Mouse (Mus musculus) c-Kit-negative CD71-positive TER-119-positive erythroid progenitor cells, embryonic 14.5 days (primary cell): Measurements from ENCODE around the gene Ctdnep1.
A peak's percentile ranks its signal among the peaks of the same experiment; 100 is the strongest.
"Not testable (repeated sequence)": the region's sequence is repeated elsewhere in the genome, so short reads cannot be mapped to it uniquely, and the experiment has no call there.

Source experiments
- DNase-seq: peaks from one replicate; pipeline ENCODE4 v3.0.0-alpha.2; 2013; ENCODE audit warnings: low read depth, low spot score

Gene Ctdnep1

GRCm38 (mm10) chr11:69950807-69951459 is 30.0 kb upstream of the Ctdnep1 start:
- DNase-seq = no peak

- no peak for DNase-seq
Measured at GRCm38 (mm10) chr11:69952274-69952673, 28.7 kb upstream of the Ctdnep1 start.

GRCm38 (mm10) chr11:69953267-69953915 is 27.6 kb upstream of the Ctdnep1 start:
- no peak for DNase-seq

- DNase-seq = not testable (repeated sequence)
Measured at GRCm38 (mm10) chr11:69955618-69956017, 25.3 kb upstream of the Ctdnep1 start.

GRCm38 (mm10) chr11:69956218-69956617 is 24.7 kb upstream of the Ctdnep1 start:
- no peak for DNase-seq

GRCm38 (mm10) chr11:69960616-69961015 is 20.3 kb upstream of the Ctdnep1 start:
- no peak for DNase-seq

GRCm38 (mm10) chr11:69961841-69962240 is 19.1 kb upstream of the Ctdnep1 start:
- no peak for DNase-seq

- no peak for DNase-seq
Measured at GRCm38 (mm10) chr11:69964650-69965270, 16.2 kb upstream of the Ctdnep1 start, which contains the start of gene Cldn7. Cldn7 (plus strand) TSS chr11:69964779.

- DNase-seq = no peak
Measured at GRCm38 (mm10) chr11:69965271-69966005, 15.5 kb upstream of the Ctdnep1 start.

- no peak for DNase-seq
Measured at GRCm38 (mm10) chr11:69966006-69966859, 14.7 kb upstream of the Ctdnep1 start.

GRCm38 (mm10) chr11:69966860-69967517 is 14.0 kb upstream of the Ctdnep1 start:
- no peak for DNase-seq

GRCm38 (mm10) chr11:69968793-69969192 is 12.2 kb upstream of the Ctdnep1 start:
- no peak for DNase-seq

GRCm38 (mm10) chr11:69970222-69970621 is 10.7 kb upstream of the Ctdnep1 start:
- no peak for DNase-seq

GRCm38 (mm10) chr11:69970775-69971174 is 10.2 kb upstream of the Ctdnep1 start:
- no peak for DNase-seq

- no peak for DNase-seq
Measured at GRCm38 (mm10) chr11:69974907-69975306, 6.0 kb upstream of the Ctdnep1 start.

- no peak for DNase-seq
Measured at GRCm38 (mm10) chr11:69976271-69976670, 4.7 kb upstream of the Ctdnep1 start.

GRCm38 (mm10) chr11:69979827-69980195 is 1.1 kb upstream of the Ctdnep1 start:
- DNase-seq = no peak

GRCm38 (mm10) chr11:69980196-69981140 is 488 bp upstream of the Ctdnep1 start:
- DNase-seq = peak; percentile 98

GRCm38 (mm10) chr11:69982225-69982624 is 1.3 kb downstream of the Ctdnep1 start, which contains the start of gene Elp5:
Elp5 (minus strand) TSS chr11:69982517.
- DNase-seq = no peak
